Mouse (Mus musculus) kidney, postnatal 0 days (tissue): ENCODE data around the gene Cdh26. TPM values are rescaled to one million over a fixed set of nuclear protein-coding genes. Genes with fewer than 3 reads are reported as not detected.

Experiments used
- ATAC-seq: fragments of 200-750 bp; cut with Nextera tagmentation; replicated peaks from 2 replicates; pipeline ENCODE4 v1.8.0; 2017; ENCODE audit warnings: low read depth, moderate number of reproducible peaks, moderate TSS enrichment, moderate library complexity; ENCODE audit not compliant: low FRiP score
- DNase-seq: peaks from one replicate; pipeline ENCODE4 v3.0.0-alpha.2; 2016; ENCODE audit warnings: low spot score
- H3K27ac ChIP-seq: fragments of 300-500 bp; sonication (generic); 2 replicates; pipeline ENCODE4 v1.5.1; 2014; ENCODE audit warnings: mild to moderate bottlenecking
- H3K27me3 ChIP-seq: fragments of 300-500 bp; sonication (generic); 2 replicates; pipeline ENCODE4 v1.6.1; 2014; ENCODE audit warnings: low read length, mixed read lengths; ENCODE audit not compliant: insufficient read depth
- H3K36me3 ChIP-seq: fragments of 300-500 bp; sonication (generic); 2 replicates; pipeline ENCODE4 v1.6.1; 2014; ENCODE audit warnings: low read length, mixed read lengths; ENCODE audit not compliant: insufficient read depth
- H3K4me1 ChIP-seq: fragments of 300-500 bp; sonication (generic); replicated peaks from 2 replicates; pipeline ENCODE4 v1.6.1; 2014; ENCODE audit warnings: antibody characterized with exemption, low read length, mixed read lengths; ENCODE audit not compliant: insufficient read depth
- H3K4me2 ChIP-seq: fragments of 300-500 bp; sonication (generic); 2 replicates; pipeline ENCODE4 v1.6.1; 2014; ENCODE audit warnings: mild to moderate bottlenecking, low read length, moderate library complexity, mixed read lengths
- H3K4me3 ChIP-seq: fragments of 300-500 bp; sonication (generic); replicated peaks from 2 replicates; pipeline ENCODE4 v1.5.1; 2014; ENCODE audit warnings: low read depth, low read length
- H3K9ac ChIP-seq: fragments of 300-500 bp; sonication (generic); 2 replicates; pipeline ENCODE4 v1.6.1; 2014; ENCODE audit warnings: low read depth, low read length
- H3K9me3 ChIP-seq: fragments of 300-500 bp; sonication (generic); replicated peaks from 2 replicates; pipeline ENCODE4 v1.6.1; 2016; ENCODE audit warnings: low read length, inconsistent platforms, mixed read lengths
- CTCF ChIP-seq: IDR thresholded peaks from 2 replicates; pipeline ENCODE4 v1.5.1; 2016; ENCODE audit warnings: antibody characterized with exemption, low read depth, mild to moderate bottlenecking, moderate library complexity
- WGBS: fragments of 180-500 bp; shearing (Covaris S2); extraction: QIAGEN DNeasy Blood & Tissue Kit; methylation state at CpG from one replicate; pipeline ENCODE4 v1.1.7; 2014; 5-methylcytosine and 5-hydroxymethylcytosine counted together
- polyA plus RNA-seq: library from polyadenylated mRNA; unstranded; fragments of >200 nt; fragmentation: Nextera tagmentation; extraction: Ambion mirVana; gene quantifications from 2 replicates; pipeline ENCODE4 v1.2.1, GENCODE M21; 2015

Gene Cdh26
- polyA plus RNA-seq, 1 experiment from 2014 or later, result 0.17 TPM

DNA sequence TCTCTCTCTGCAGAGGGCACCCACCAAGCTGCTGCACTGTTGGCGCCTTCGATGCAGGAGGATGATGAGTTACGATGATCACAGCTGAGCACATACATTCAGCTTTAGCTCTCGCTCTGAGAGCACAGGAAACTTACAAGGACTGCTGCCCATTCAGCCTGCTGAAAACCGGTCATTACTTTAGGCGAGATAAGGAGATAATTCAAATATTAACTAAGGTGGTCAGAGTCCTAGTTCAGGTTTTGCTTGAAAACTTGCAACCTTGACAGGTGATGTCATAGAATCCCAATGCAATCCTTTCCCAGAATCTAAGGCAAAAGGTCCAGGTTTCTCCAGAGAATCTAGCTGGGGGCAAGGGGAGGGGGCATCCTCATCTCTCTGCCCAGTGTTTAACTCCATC lies 905 bp upstream of the Cdh26 start:
- no peak for DNase-seq
- 61% methylated on average over 6 of the region's 6 CpGs for WGBS
- Histone ChIP-seq H3K27me3 (no peaks in the 10 kb centered on the region), H3K36me3 (no peaks in the 10 kb centered on the region), H3K27ac (no peak overlapping the region), H3K9ac (no peak overlapping the region), H3K4me3 (no peak overlapping the region), H3K4me2 (no peak overlapping the region), H3K9me3 (no peaks in the 10 kb centered on the region), H3K4me1 (0 out of 2 replicates have a peak, but pooled peaks cover 7% of the 10 kb centered on the region)
- ATAC-seq, result no peak
- TF ChIP-seq CTCF, result no peak

DNA sequence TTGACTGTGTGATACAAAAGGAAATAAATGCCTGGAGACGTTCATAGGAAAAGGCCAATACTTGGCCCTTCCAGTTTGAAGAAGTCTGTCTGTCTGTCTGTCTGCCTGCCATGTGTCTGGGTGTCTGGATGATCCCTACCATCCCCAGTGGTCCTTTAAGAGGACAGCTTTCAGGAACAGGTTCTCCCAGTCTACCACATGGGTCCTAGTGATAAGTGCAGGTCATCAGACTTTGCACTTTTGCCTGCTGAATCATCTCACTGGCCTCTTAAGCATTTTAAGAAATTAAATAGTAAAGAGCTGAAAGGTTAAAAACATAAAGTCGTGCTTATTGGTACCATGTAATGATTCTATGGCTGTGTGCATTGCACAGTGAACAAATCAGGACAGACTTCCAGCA lies 3.2 kb downstream of the Cdh26 start:
- no peak for ATAC-seq
- H3K4me2 ChIP-seq, result no peak overlapping the region
- H3K27me3 ChIP-seq, result no peaks in the 10 kb centered on the region
- WGBS, result 71% methylated on average over 2 of the region's 2 CpGs
- no peak overlapping the region for H3K27ac ChIP-seq
- no peak for TF ChIP-seq CTCF
- DNase-seq, result no peak
- no peak overlapping the region for H3K4me3 ChIP-seq
- H3K9me3 ChIP-seq, result no peaks in the 10 kb centered on the region
- H3K4me1 ChIP-seq, result 0 out of 2 replicates have a peak, but pooled peaks cover 7% of the 10 kb centered on the region
- no peak overlapping the region for H3K9ac ChIP-seq
- H3K36me3 ChIP-seq, result no peaks in the 10 kb centered on the region

DNA sequence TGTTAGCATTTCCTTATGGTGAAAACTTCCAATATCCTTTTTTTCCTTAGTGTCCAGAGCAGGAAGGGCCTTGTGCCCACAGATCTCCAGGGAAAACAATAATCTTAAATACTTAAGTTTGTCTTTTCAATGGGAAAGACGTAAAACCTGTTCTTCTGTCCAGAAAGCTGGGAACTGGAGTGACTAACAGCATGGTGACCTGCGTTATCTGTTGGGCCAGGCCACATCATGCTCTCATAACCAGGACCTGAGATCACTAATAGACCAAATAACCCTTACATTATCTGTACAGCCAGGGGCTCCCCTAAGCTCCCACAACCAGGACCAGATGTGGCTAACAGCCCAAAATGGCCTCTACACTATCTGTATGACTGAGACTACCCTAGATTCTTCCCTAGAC lies 3.6 kb downstream of the Cdh26 start:
- TF ChIP-seq CTCF, result no peak
- Histone ChIP-seq H3K36me3 (no peaks in the 10 kb centered on the region), H3K9me3 (no peaks in the 10 kb centered on the region), H3K27ac (no peak overlapping the region), H3K27me3 (no peaks in the 10 kb centered on the region), H3K4me2 (no peak overlapping the region), H3K4me1 (0 out of 2 replicates have a peak, but pooled peaks cover 7% of the 10 kb centered on the region), H3K4me3 (no peak overlapping the region), H3K9ac (no peak overlapping the region)
- 85% methylated on average over 2 of the region's 2 CpGs for WGBS
- no peak for ATAC-seq
- no peak for DNase-seq

DNA sequence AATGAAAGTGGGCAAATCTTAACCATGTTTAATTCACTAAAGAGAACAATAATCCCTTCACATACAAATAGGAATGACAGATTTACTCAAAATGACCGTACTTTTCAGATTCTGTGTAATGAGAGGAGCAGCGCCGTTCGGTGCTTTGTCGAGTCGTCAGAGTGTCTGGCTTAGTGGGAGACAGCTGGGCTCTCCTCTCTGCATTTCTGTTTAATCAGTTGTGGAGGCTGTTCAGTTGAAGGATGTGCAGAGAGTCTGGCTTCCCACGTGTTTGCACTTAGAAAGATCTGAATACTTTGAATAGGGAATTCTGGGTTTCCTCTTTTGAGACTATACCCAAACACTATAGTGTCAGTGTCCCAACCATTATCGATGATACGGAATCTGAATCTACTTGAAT lies 7.0 kb downstream of the Cdh26 start:
- Histone ChIP-seq H3K27ac (no peak overlapping the region), H3K9me3 (no peaks in the 10 kb centered on the region), H3K4me3 (no peak overlapping the region), H3K36me3 (no peaks in the 10 kb centered on the region), H3K9ac (no peak overlapping the region), H3K4me2 (no peak overlapping the region), H3K4me1 (no peaks in the 10 kb centered on the region), H3K27me3 (no peaks in the 10 kb centered on the region)
- no peak for DNase-seq
- no peak for TF ChIP-seq CTCF
- WGBS, result 59% methylated on average over 9 of the region's 9 CpGs
- ATAC-seq, result no peak

DNA sequence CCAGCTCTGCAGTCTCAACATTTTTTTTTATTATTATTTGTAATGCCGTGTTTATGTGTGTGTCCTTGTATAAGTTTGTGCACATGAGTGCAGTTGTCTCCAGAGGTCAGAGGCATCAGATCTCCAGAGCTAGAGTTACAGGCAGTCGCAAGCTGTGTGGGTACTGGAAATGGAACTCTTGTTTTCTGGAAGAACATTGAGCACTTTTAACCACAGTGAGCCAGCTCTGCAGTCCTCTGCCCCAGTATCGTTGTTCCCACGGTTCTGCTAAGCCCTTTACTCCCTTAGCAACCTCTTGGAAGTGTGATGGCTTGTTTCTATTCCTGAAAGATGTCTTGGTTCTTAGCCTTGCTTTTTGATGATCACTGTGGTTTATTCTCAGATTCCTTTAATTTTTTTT lies 19.1 kb downstream of the Cdh26 start:
- H3K27me3 ChIP-seq, result no peaks in the 10 kb centered on the region
- WGBS, result 68% methylated on average over 4 of the region's 4 CpGs
- ATAC-seq (no peak), DNase-seq (no peak)
- H3K27ac ChIP-seq, result no peak overlapping the region
- no peak overlapping the region for H3K4me3 ChIP-seq
- no peaks in the 10 kb centered on the region for H3K4me1 ChIP-seq
- H3K36me3 ChIP-seq, result no peaks in the 10 kb centered on the region
- no peak overlapping the region for H3K4me2 ChIP-seq
- no peaks in the 10 kb centered on the region for H3K9me3 ChIP-seq
- TF ChIP-seq CTCF, result no peak
- no peak overlapping the region for H3K9ac ChIP-seq

DNA sequence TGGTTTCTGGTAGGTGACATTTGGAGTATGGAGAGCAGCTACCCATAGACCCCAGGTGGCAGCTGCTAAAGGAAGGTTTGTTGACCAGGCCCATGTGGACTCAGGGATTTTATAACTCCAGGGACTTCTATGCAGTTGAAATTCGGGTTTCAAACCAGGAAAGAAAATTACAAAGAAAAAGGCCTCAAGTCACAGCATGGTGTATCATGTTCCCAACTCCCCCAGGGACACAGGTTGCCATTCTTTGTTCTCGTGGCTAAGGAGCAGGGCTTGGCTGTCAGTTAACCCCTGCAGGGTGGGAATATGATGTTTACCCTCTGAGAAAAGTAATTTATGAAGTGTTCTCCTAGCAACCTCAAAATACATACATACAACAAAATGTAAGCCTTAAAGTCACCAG lies 19.9 kb downstream of the Cdh26 start:
- no peaks in the 10 kb centered on the region for H3K9me3 ChIP-seq
- no peak overlapping the region for H3K4me2 ChIP-seq
- no peak for TF ChIP-seq CTCF
- DNase-seq, result no peak
- no peak overlapping the region for H3K4me3 ChIP-seq
- no peaks in the 10 kb centered on the region for H3K27me3 ChIP-seq
- H3K9ac ChIP-seq, result no peak overlapping the region
- ATAC-seq, result no peak
- WGBS, result 30% methylated on average over 2 of the region's 2 CpGs
- H3K27ac ChIP-seq, result no peak overlapping the region
- no peaks in the 10 kb centered on the region for H3K36me3 ChIP-seq
- no peaks in the 10 kb centered on the region; the same call in 1 of the 2 replicates for H3K4me1 ChIP-seq

DNA sequence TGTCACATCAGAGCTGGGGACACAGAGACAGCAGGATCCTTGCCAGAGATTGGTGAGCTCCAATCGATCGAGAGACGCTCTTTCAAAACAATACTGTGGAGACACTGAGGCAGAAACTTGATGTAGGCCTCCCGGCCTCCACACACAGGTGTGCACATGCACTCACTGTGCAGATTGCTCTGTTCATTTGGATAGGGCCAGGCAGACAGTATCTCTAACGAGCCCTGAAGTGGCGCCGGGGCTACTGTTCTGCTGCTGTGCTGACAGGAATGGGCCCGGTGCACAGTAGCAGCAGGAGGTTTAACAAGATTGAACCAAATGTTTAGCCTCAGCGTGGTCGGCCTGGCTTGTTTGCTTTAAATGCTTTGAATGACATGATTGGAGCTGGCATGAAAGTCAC lies 20.6 kb downstream of the Cdh26 start:
- H3K4me2 ChIP-seq, result no peak overlapping the region
- H3K27ac ChIP-seq, result no peak overlapping the region
- ATAC-seq, result no peak
- WGBS, result 72% methylated on average over 10 of the region's 10 CpGs
- H3K9me3 ChIP-seq, result no peaks in the 10 kb centered on the region
- TF ChIP-seq CTCF, result no peak
- no peaks in the 10 kb centered on the region for H3K36me3 ChIP-seq
- no peak overlapping the region for H3K4me3 ChIP-seq
- H3K9ac ChIP-seq, result no peak overlapping the region
- no peaks in the 10 kb centered on the region; the same call in 1 of the 2 replicates for H3K4me1 ChIP-seq
- no peaks in the 10 kb centered on the region for H3K27me3 ChIP-seq
- no peak for DNase-seq
